Comparison of ENCODE assay signal across 17 mouse cellular contexts in genomic region chr14:113317023-113317422, GRCm38 (mm10).
"Had no signal": no experiment of that assay in that cellular context is flagged by ENCODE, and none has a peak within 500 bp of the region (broad histone marks: within the 10 kb centered on the region; RNA-seq: fewer than 3 reads in every experiment).

No protein-coding gene starts in this region.

- H3K9me3 ChIP-seq: neural tube, embryonic 12.5 days; neural tube, embryonic 13.5 days; neural tube, embryonic 15.5 days; stomach, embryonic 15.5 days had no signal

- H3K4me3 ChIP-seq: neural tube, embryonic 12.5 days; neural tube, embryonic 13.5 days; neural tube, embryonic 15.5 days; stomach, embryonic 15.5 days had no signal

- DNase-seq: retina, postnatal 1 day; right cerebral cortex, adult 18-20 months; right cerebral cortex, postnatal 14 days; right cerebral cortex, postnatal 25 days; right cerebral cortex, postnatal 4 days; spleen, adult 18-20 months; thymus, adult 18-20 months; thymus, adult 2 months; thymus, postnatal 14 days; thymus, postnatal 25 days; thymus, postnatal 36 days; thymus, postnatal 4 days had no signal

- H3K27me3 ChIP-seq: neural tube, embryonic 12.5 days; neural tube, embryonic 13.5 days; neural tube, embryonic 15.5 days; stomach, embryonic 15.5 days had no signal

- H3K36me3 ChIP-seq: neural tube, embryonic 12.5 days; neural tube, embryonic 13.5 days; neural tube, embryonic 15.5 days; stomach, embryonic 15.5 days had no signal

- H3K4me1 ChIP-seq: neural tube, embryonic 12.5 days; neural tube, embryonic 13.5 days; neural tube, embryonic 15.5 days; stomach, embryonic 15.5 days had no signal

- H3K27ac ChIP-seq: neural tube, embryonic 12.5 days; neural tube, embryonic 13.5 days; neural tube, embryonic 15.5 days; stomach, embryonic 15.5 days; stomach, postnatal 0 days had no signal

- H3K9ac ChIP-seq: neural tube, embryonic 12.5 days; neural tube, embryonic 13.5 days; neural tube, embryonic 15.5 days; stomach, embryonic 15.5 days had no signal
